Mouse (Mus musculus) neural tube, embryonic 15.5 days (tissue): ENCODE data around the gene Pgap1. TPM values are rescaled to one million over a fixed set of nuclear protein-coding genes. Genes with fewer than 3 reads are reported as not detected.

Experiments used
- ATAC-seq: fragments of 200-750 bp; cut with Nextera tagmentation; 2 replicates; pipeline ENCODE4 v1.8.0; 2017; ENCODE audit warnings: mild to moderate bottlenecking, moderate TSS enrichment, moderate library complexity; ENCODE audit not compliant: low FRiP score
- H3K27ac ChIP-seq: fragments of 300-500 bp; sonication (generic); replicated peaks from 2 replicates; pipeline ENCODE4 v1.5.1; 2015; ENCODE audit warnings: mild to moderate bottlenecking, inconsistent platforms
- H3K27me3 ChIP-seq: fragments of 300-500 bp; sonication (generic); replicated peaks from 2 replicates; pipeline ENCODE4 v1.6.1; 2015; ENCODE audit warnings: inconsistent platforms
- H3K36me3 ChIP-seq: fragments of 300-500 bp; sonication (generic); 2 replicates; pipeline ENCODE4 v1.6.1; 2015; ENCODE audit warnings: inconsistent platforms
- H3K4me1 ChIP-seq: fragments of 300-500 bp; sonication (generic); 2 replicates; pipeline ENCODE4 v1.6.1; 2015; ENCODE audit warnings: inconsistent platforms
- H3K4me2 ChIP-seq: fragments of 300-500 bp; sonication (generic); 2 replicates; pipeline ENCODE4 v1.6.1; 2015; ENCODE audit warnings: inconsistent platforms, mild to moderate bottlenecking, moderate library complexity
- H3K4me3 ChIP-seq: fragments of 300-500 bp; sonication (generic); replicated peaks from 2 replicates; pipeline ENCODE4 v1.5.1; 2015; ENCODE audit warnings: mild to moderate bottlenecking, inconsistent platforms
- H3K9ac ChIP-seq: fragments of 300-500 bp; sonication (generic); replicated peaks from 2 replicates; pipeline ENCODE4 v1.6.1; 2015; ENCODE audit warnings: mild to moderate bottlenecking, inconsistent platforms
- H3K9me3 ChIP-seq: fragments of 300-500 bp; sonication (generic); replicated peaks from 2 replicates; pipeline ENCODE4 v1.6.1; 2016; ENCODE audit warnings: inconsistent platforms
- WGBS: fragments of 180-500 bp; shearing (Covaris S2); methylation state at CpG from one replicate; pipeline ENCODE4 v1.1.7; 2015; ENCODE audit warnings: mixed read lengths; 5-methylcytosine and 5-hydroxymethylcytosine counted together
- polyA plus RNA-seq: library from polyadenylated mRNA; unstranded; fragments of >200 nt; fragmentation: Nextera tagmentation; extraction: Ambion mirVana; gene quantifications from 2 replicates; pipeline ENCODE4 v1.2.1, GENCODE M21; 2015

Pgap1 gene
- polyA plus RNA-seq, 1 experiment from 2014 or later: 19.5 TPM

DNA sequence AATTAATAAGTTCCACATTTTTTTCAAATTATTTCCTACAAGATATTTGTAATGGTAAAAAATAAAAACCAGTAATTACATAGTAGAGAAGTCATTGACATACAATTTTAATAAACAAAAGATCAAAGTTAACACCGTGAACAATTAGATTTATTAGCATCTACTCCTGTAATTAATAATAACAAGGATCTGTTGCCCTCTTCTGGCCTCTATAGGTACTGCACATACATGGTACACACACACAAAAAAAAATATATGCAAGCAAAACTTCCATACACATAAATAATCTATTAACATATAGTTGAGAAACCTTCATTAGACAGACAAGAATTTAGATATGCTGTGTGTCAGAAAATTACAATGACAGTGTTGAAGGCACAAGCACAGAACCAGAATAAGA is 43.6 kb downstream of the Pgap1 start:
- H3K36me3 ChIP-seq: peaks cover 23% of the 10 kb centered on the region
- H3K9me3 ChIP-seq: no peaks in the 10 kb centered on the region
- no peaks in the 10 kb centered on the region for H3K4me1 ChIP-seq
- H3K4me2 ChIP-seq: no peak overlapping the region
- H3K9ac ChIP-seq: no peak overlapping the region
- WGBS: 85% methylated on average over 1 of the region's 1 CpGs
- no peak overlapping the region for H3K4me3 ChIP-seq
- no peak overlapping the region for H3K27ac ChIP-seq
- H3K27me3 ChIP-seq: no peaks in the 10 kb centered on the region
- no peak for ATAC-seq

DNA sequence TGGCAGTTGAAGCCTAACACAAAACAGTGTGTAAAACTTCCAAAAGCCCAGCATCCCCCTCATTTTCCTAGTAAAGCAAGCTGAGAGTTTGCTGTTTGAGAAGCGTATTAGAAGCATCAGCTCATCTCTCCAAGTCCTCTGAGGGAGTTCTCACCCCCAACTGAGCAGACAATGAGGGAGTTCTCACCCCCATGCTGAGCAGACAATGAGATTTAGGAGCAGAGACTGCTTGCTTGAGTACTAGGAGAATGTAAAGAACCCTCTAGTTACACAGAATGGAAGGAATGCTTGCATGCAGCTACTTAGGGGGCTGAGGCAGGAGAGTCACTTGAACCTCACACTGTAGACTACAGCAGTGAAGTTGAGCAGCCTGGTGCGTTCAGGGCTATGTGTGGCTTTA is 59.0 kb downstream of the Pgap1 start:
- H3K27me3 ChIP-seq: no peaks in the 10 kb centered on the region
- 84% methylated on average over 2 of the region's 2 CpGs for WGBS
- H3K4me1 ChIP-seq: no peaks in the 10 kb centered on the region
- no peak for ATAC-seq
- H3K27ac ChIP-seq: no peak overlapping the region
- H3K9ac ChIP-seq: no peak overlapping the region
- H3K36me3 ChIP-seq: peaks cover 38% of the 10 kb centered on the region
- no peak overlapping the region for H3K4me2 ChIP-seq
- no peak overlapping the region for H3K4me3 ChIP-seq
- no peaks in the 10 kb centered on the region for H3K9me3 ChIP-seq

DNA sequence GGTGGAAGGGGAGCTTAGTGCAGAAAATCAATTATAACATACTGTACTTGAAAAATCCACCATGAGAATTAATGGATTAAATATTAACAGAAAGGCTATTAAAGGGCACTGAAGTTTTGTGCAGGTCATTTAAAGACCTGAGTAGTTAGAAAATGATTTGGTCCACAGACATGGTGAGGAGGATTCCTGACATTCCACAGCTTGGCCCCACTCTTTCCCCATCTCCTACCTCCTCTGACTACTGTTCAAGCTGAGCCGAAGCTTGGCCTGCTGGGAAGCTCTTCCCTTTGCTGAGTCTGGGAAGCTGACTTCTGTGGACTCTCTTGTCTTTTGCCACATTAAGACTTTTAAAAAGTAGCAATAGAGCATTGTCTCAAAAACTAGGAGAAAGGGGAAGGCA is 61.2 kb downstream of the Pgap1 start:
- H3K9me3 ChIP-seq: no peaks in the 10 kb centered on the region
- H3K36me3 ChIP-seq: peaks cover 49% of the 10 kb centered on the region
- H3K4me3 ChIP-seq: no peak overlapping the region
- no peak for ATAC-seq
- 88% methylated on average over 1 of the region's 1 CpGs for WGBS
- H3K4me1 ChIP-seq: no peaks in the 10 kb centered on the region
- H3K4me2 ChIP-seq: no peak overlapping the region
- H3K27me3 ChIP-seq: no peaks in the 10 kb centered on the region
- no peak overlapping the region for H3K9ac ChIP-seq
- no peak overlapping the region for H3K27ac ChIP-seq

DNA sequence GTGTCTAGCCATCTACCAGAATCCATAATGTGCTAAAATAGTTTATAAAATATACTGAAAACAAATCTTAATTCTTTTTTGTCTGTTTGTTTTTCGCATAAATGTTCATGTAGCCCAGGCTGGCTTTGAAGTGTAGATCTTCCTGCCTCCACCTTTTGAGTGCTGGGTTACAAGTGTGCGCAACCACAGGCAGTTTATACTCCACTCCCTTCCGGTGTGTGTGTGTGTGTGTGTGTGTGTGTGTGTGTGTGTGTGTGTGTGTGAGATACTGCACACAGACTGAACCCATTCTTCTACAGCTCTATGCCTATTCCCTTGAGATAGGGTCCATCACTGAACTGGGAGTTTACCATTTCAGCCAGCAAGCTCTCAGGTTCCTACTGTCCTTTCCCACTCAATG is 64.0 kb downstream of the Pgap1 start:
- H3K4me2 ChIP-seq: no peak overlapping the region
- peaks cover 55% of the 10 kb centered on the region for H3K36me3 ChIP-seq
- H3K27ac ChIP-seq: no peak overlapping the region
- no peak overlapping the region for H3K9ac ChIP-seq
- ATAC-seq: no peak
- H3K4me1 ChIP-seq: no peaks in the 10 kb centered on the region
- 100% methylated on average over 3 of the region's 3 CpGs for WGBS
- no peaks in the 10 kb centered on the region for H3K27me3 ChIP-seq
- H3K4me3 ChIP-seq: no peak overlapping the region
- no peaks in the 10 kb centered on the region for H3K9me3 ChIP-seq

DNA sequence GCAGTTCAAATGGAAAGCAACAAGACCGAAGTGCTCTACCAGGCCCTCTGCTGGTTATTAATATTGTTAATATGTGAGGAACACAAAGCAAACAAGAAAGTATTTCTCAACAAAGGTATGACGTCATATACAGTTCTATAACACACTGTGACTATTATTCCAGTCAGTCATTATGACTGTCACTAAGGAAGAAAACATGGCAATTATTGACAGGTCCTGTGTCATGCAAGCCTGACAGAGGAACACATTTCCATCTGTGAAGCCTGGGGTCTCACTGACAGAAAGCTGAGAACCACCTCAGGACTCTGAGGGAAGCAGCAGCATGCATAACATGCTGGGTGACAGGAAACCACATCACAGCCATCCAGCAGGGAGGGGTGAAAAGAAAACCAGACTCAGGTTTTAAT is 65.0 kb downstream of the Pgap1 start:
- peaks cover 59% of the 10 kb centered on the region for H3K36me3 ChIP-seq
- no peaks in the 10 kb centered on the region for H3K9me3 ChIP-seq

DNA sequence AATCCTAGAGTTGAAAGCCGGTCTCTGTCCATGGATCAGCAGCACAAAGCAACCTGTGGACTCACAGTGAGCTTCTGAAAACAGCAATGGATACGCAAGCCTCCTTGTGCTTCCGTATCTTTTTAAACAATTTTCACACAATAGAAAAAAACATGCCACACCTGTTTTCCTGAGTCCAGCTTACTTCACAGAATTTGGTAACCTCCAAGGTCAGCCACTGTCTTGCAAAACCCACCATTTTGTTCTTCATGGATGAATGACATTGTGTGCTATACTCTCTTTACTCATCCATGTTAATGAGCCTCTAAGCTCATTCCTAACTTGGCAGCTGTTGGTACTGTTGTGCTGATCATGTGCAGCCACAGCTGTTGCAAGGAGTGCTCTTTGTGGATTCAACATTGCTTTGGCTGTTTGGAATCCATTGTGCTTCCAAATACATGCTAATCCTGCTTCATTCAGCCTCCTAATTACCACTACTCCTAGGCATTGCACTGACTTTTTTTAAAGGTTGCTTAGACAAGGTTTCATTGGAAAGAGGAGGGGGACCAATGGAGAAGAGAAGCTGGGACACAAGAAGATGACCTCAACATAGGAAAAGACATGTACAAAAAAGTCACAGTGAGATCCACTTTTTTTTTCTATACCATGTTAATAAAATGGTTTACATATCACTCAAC is 72.6 kb downstream of the Pgap1 start:
- H3K4me3 ChIP-seq: no peak overlapping the region
- H3K4me1 ChIP-seq: no peaks in the 10 kb centered on the region
- 92% methylated on average over 3 of the region's 3 CpGs for WGBS
- no peaks in the 10 kb centered on the region for H3K27me3 ChIP-seq
- no peak overlapping the region for H3K27ac ChIP-seq
- no peaks in the 10 kb centered on the region for H3K9me3 ChIP-seq
- H3K9ac ChIP-seq: no peak overlapping the region
- H3K4me2 ChIP-seq: no peak overlapping the region
- H3K36me3 ChIP-seq: peaks cover 49% of the 10 kb centered on the region
- ATAC-seq: no peak

More for the DNA sequence above, 65.0 kb downstream of the Pgap1 start:
- 87% methylated on average over 2 of the region's 2 CpGs for WGBS
- H3K9ac ChIP-seq: no peak overlapping the region
- H3K4me1 ChIP-seq: no peaks in the 10 kb centered on the region
- H3K4me3 ChIP-seq: no peak overlapping the region
- H3K27me3 ChIP-seq: no peaks in the 10 kb centered on the region
- H3K27ac ChIP-seq: no peak overlapping the region
- H3K4me2 ChIP-seq: no peak overlapping the region
- ATAC-seq: no peak

DNA sequence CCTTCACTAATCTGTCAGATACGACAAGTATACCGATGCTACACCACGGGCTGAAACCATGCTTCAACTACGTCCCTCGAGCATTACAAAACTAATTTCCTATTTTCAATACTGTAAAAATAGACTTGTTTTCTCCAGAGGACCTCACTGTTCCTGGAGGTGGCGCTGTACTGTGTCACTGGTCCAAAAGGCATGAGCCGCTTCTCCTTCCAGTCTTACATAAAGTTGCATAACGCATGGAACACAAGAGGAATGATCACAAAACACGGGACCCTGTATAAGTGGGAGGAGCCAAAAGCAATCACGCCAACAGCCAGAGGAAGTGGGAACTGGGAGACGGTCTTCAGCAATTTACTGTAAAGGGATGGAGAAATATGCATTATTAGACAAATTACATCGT is 77.0 kb downstream of the Pgap1 start:
- no peak overlapping the region for H3K4me3 ChIP-seq
- H3K9ac ChIP-seq: no peak overlapping the region
- H3K36me3 ChIP-seq: peaks cover 37% of the 10 kb centered on the region
- 94% methylated on average over 12 of the region's 12 CpGs for WGBS
- ATAC-seq: no peak
- no peaks in the 10 kb centered on the region for H3K4me1 ChIP-seq
- no peak overlapping the region for H3K27ac ChIP-seq
- no peak overlapping the region for H3K4me2 ChIP-seq
- no peaks in the 10 kb centered on the region for H3K9me3 ChIP-seq
- no peaks in the 10 kb centered on the region for H3K27me3 ChIP-seq

DNA sequence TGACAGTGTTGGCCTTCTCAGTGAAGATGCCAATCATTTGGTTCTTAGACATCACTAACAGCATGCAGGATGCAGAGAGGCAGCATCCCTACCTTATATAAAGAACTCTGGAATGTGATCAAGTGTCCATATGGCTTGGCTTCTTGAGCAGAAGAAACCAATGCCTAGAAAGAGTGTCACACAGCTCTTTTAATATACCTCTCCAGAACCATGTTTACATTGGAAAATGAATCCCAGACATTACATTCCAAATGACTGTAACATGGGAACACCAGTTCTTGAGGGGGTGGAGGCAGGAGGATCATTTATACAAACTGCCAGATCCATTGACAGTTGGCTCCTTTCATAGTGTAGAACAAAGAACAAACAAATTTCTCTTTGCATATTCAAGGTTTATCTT is 88.8 kb downstream of the Pgap1 start:
- Histone ChIP-seq H3K4me3 (no peak overlapping the region), H3K36me3 (no peaks in the 10 kb centered on the region), H3K9ac (no peak overlapping the region), H3K27ac (no peak overlapping the region), H3K4me1 (no peaks in the 10 kb centered on the region), H3K4me2 (no peak overlapping the region), H3K9me3 (no peaks in the 10 kb centered on the region), H3K27me3 (no peaks in the 10 kb centered on the region)
- ATAC-seq: no peak

DNA sequence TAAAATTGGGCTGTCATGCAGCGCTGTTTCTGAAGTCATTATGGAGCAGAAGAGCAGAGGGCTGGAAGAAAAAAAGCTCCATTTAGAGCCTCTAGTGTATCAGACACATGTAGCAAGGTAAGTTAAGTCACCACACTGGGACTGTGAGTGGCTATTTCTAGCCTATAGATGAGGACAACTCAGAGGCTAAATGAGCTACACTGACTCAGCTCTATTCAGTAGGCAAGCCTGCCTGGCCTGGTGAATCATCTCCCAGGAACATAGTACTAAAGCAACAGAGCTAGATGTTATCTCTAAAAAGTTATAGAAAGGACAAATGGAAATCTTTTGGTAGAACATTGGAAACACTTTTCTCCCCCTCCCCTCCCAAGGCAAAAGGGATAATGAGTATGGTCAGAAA is 90.1 kb downstream of the Pgap1 start:
- no peaks in the 10 kb centered on the region for H3K4me1 ChIP-seq
- H3K4me3 ChIP-seq: no peak overlapping the region
- no peak for ATAC-seq
- no peak overlapping the region for H3K9ac ChIP-seq
- no peak overlapping the region for H3K4me2 ChIP-seq
- WGBS: 97% methylated on average over 1 of the region's 1 CpGs
- H3K27ac ChIP-seq: no peak overlapping the region
- no peaks in the 10 kb centered on the region for H3K27me3 ChIP-seq
- H3K36me3 ChIP-seq: no peaks in the 10 kb centered on the region
- H3K9me3 ChIP-seq: no peaks in the 10 kb centered on the region

DNA sequence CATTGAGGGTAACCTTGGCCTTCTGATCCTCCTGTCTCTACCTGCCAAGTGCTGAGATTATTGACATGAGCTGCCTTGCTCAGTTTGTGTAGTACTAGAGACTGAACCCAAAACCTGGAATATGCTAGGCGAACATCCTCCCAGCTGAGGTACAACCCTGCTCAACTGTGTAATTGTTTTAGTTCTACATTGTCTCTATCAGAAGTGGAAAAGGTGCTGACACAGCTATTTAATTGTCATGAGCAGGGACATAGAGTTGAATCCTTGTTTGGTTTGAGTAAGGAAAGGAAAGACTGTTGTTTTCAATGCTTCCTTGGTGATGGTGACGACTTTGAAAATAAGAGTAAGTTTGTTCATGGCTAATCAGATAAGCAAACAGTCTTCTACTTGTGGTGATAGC is 105.4 kb downstream of the Pgap1 start:
- no peaks in the 10 kb centered on the region for H3K27me3 ChIP-seq
- no peak for ATAC-seq
- H3K9ac ChIP-seq: no peak overlapping the region
- no peak overlapping the region for H3K4me2 ChIP-seq
- H3K4me3 ChIP-seq: no peak overlapping the region
- WGBS: 91% methylated on average over 2 of the region's 2 CpGs
- H3K9me3 ChIP-seq: no peaks in the 10 kb centered on the region
- no peak overlapping the region for H3K27ac ChIP-seq
- H3K36me3 ChIP-seq: no peaks in the 10 kb centered on the region
- no peaks in the 10 kb centered on the region for H3K4me1 ChIP-seq

DNA sequence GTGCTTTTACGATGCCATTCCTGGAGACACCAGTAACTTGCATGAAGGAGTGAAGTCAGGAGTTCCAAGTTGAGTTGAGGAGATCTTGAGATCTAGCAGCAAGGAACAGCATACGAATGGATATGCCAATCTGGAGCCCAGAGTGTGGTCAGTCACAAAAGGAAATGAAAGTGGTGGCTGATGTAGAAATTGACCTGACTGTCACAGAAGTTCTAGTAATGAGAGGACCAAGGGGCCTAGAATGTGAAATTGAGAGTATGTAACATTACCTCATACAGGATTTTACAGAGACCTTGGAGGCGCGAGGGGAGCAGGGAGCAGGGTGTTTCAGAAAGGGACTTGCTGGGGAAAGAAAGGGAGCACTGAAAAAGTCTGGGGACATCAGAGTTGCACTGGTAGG is 108.7 kb downstream of the Pgap1 start:
- H3K9ac ChIP-seq: no peak overlapping the region
- no peaks in the 10 kb centered on the region for H3K27me3 ChIP-seq
- H3K4me1 ChIP-seq: no peaks in the 10 kb centered on the region
- no peak overlapping the region for H3K4me3 ChIP-seq
- ATAC-seq: no peak
- H3K36me3 ChIP-seq: no peaks in the 10 kb centered on the region
- no peak overlapping the region for H3K27ac ChIP-seq
- H3K9me3 ChIP-seq: no peaks in the 10 kb centered on the region
- 82% methylated on average over 4 of the region's 4 CpGs for WGBS
- no peak overlapping the region for H3K4me2 ChIP-seq

DNA sequence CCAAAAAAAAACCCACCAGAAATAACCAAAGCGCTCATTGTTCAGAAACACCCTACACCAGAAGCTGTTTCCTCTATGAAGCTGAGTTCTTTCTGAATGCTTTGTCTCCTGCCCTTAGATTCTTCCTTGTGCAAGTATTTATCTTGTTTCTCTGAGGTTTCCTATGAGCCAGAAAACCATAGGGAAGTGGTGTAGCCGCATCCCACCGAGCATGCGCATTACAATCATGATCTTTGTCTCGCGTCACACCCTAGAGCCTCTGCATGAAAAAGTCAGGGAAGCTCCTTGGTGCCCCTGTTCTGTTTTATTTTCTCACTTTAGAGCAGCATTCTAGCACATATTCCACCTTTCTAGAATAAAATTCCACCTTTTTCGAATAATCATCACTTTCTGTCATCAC is 113.8 kb downstream of the Pgap1 start:
- Histone ChIP-seq H3K4me1 (no peaks in the 10 kb centered on the region), H3K27me3 (no peaks in the 10 kb centered on the region), H3K9me3 (no peaks in the 10 kb centered on the region), H3K27ac (no peak overlapping the region), H3K4me3 (no peak overlapping the region), H3K9ac (no peak overlapping the region), H3K4me2 (no peak overlapping the region), H3K36me3 (no peaks in the 10 kb centered on the region)
- WGBS: 55% methylated on average over 7 of the region's 7 CpGs
- no peak for ATAC-seq

DNA sequence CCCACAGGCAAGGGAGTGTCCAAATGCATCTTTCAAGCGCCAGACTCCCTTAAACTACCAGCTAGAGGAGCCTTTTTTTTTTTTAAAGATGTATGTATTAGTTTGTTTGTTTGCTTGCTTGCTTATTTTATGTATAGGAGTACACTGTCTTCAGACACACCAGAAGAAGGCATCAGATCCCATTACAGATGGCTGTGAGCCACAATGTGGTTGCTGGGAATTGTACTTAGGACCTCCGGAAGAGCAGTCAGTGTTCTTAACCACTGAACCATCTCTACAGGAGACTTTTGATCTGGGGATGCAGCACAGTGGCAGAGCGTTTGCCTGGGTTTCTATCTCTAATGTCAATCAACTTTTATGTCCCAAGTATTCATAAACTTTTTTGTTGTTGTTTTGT is 118.4 kb downstream of the Pgap1 start:
- Histone ChIP-seq H3K4me3 (peak overlapping the region; percentile 63), H3K9me3 (no peaks in the 10 kb centered on the region), H3K9ac (peak overlapping the region; percentile 81; the same call in 1 of the 2 replicates), H3K27me3 (no peaks in the 10 kb centered on the region), H3K36me3 (no peaks in the 10 kb centered on the region), H3K27ac (peak overlapping the region; percentile 54; the same call in 1 of the 2 replicates), H3K4me2 (peak overlapping the region; percentile 77), H3K4me1 (peaks cover 23% of the 10 kb centered on the region)
- WGBS: 49% methylated on average over 3 of the region's 3 CpGs
- ATAC-seq: peak; percentile 29
